Mouse (Mus musculus): ENCODE measurements around the gene Fkbp11.

Gene Fkbp11

GRCm38 (mm10) chr15:98740219-98740618 lies 12.2 kb upstream of the Fkbp11 start:
- no peak for DNase-seq (ENCODE audit: low spot score in 2 of 2)

- no peak for DNase-seq (ENCODE audit: low spot score in 2 of 2)
These were observed 10.8 kb upstream of the Fkbp11 start for GRCm38 (mm10) chr15:98738796-98739195.

- DNase-seq (ENCODE audit: low spot score in 2 of 2) = peak in 1 of 2 experiments; percentile 27
These were observed 9.9 kb upstream of the Fkbp11 start for GRCm38 (mm10) chr15:98737881-98738280.

GRCm38 (mm10) chr15:98736521-98736920 lies 8.5 kb upstream of the Fkbp11 start:
- no peak for DNase-seq (ENCODE audit: low spot score in 2 of 2)

GRCm38 (mm10) chr15:98733976-98734566 lies 6.1 kb upstream of the Fkbp11 start:
- no peak for DNase-seq (ENCODE audit: low spot score in 2 of 2)

GRCm38 (mm10) chr15:98733370-98733769 lies 5.4 kb upstream of the Fkbp11 start:
- DNase-seq (ENCODE audit: low spot score in 2 of 2) = no peak

- no peak for DNase-seq (ENCODE audit: low spot score in 2 of 2)
These were observed 4.1 kb upstream of the Fkbp11 start for GRCm38 (mm10) chr15:98732006-98732531.

GRCm38 (mm10) chr15:98730790-98731189 lies 2.8 kb upstream of the Fkbp11 start:
- no peak for DNase-seq (ENCODE audit: low spot score in 2 of 2)

- DNase-seq (ENCODE audit: low spot score in 2 of 2) = no peak
These were observed 2.0 kb upstream of the Fkbp11 start for GRCm38 (mm10) chr15:98729791-98730545.

GRCm38 (mm10) chr15:98728366-98728765 lies 368 bp upstream of the Fkbp11 start:
- no peak for DNase-seq (ENCODE audit: low spot score in 2 of 2)

GRCm38 (mm10) chr15:98726746-98727145 lies 1.3 kb downstream of the Fkbp11 start:
- DNase-seq (ENCODE audit: low spot score in 2 of 2) = no peak

- DNase-seq (ENCODE audit: low spot score in 2 of 2) = no peak
These were observed 1.9 kb downstream of the Fkbp11 start for GRCm38 (mm10) chr15:98726079-98726478.

GRCm38 (mm10) chr15:98724441-98724840 lies 3.6 kb downstream of the Fkbp11 start:
- no peak for DNase-seq (ENCODE audit: low spot score in 2 of 2)

GRCm38 (mm10) chr15:98722854-98723253 lies 5.1 kb downstream of the Fkbp11 start:
- DNase-seq (ENCODE audit: low spot score in 2 of 2) = no peak

- no peak for DNase-seq (ENCODE audit: low spot score in 2 of 2)
These were observed 5.8 kb downstream of the Fkbp11 start for GRCm38 (mm10) chr15:98722191-98722590.

GRCm38 (mm10) chr15:98717301-98717700 lies 10.7 kb downstream of the Fkbp11 start:
- DNase-seq (ENCODE audit: low spot score in 2 of 2) = no peak

GRCm38 (mm10) chr15:98714230-98714652 lies 13.8 kb downstream of the Fkbp11 start:
- DNase-seq (ENCODE audit: low spot score in 2 of 2) = no peak

GRCm38 (mm10) chr15:98710442-98710841 lies 17.6 kb downstream of the Fkbp11 start:
- peak in 1 of 2 experiments; percentile 51 for DNase-seq (ENCODE audit: low spot score in 2 of 2)

GRCm38 (mm10) chr15:98707766-98708372 lies 20.1 kb downstream of the Fkbp11 start, which contains the start of gene Ccdc65:
Ccdc65 (plus strand) TSS chr15:98708207.
- peak; percentile 86 to 88 for DNase-seq (ENCODE audit: low spot score in 2 of 2)

- DNase-seq (ENCODE audit: low spot score in 2 of 2) = no peak
These were observed 23.7 kb downstream of the Fkbp11 start for GRCm38 (mm10) chr15:98704312-98704711.

- DNase-seq (ENCODE audit: low spot score in 2 of 2) = peak; percentile 82 to 87
These were observed 28.6 kb downstream of the Fkbp11 start for GRCm38 (mm10) chr15:98699190-98700105.

Measured in right cerebral cortex, postnatal 36 days (tissue).